ENCODE assay signal across 8 mouse cellular contexts in genomic region chr7:143154458-143154871, GRCm38 (mm10). TPM values are rescaled to one million over a fixed set of nuclear protein-coding genes. Genes with fewer than 3 reads are reported as not detected.
DNase-seq lines count a peak whose midpoint lies in the region; ATAC-seq lines count a peak whose summit lies in the region.

No protein-coding gene starts in this region.

- peak; percentile 56 for DNase-seq in thymus, postnatal 0 days (ENCODE audit: low spot score)
- no peak for DNase-seq in thymus, adult 18-20 months
- peak; percentile 73 for DNase-seq in heart, postnatal 4 days
- DNase-seq in mesoderm, embryonic 11.5 days (ENCODE audit: low read depth, low spot score): peak; percentile 67
- DNase-seq in frontal cortex, postnatal 36 days (ENCODE audit: low spot score in 2 of 2): no peak
- no peak for DNase-seq in c-Kit-positive CD71-positive TER-119-positive erythroid progenitor cells, embryonic 14.5 days (ENCODE audit: low spot score)
- DNase-seq in frontal cortex, postnatal 10 days (ENCODE audit: low spot score in 2 of 2): no peak

- H3K27me3 ChIP-seq in embryonic facial prominence, embryonic 12.5 days: no peaks in the 10 kb centered on the region

- no peak overlapping the region for H3K4me3 ChIP-seq in embryonic facial prominence, embryonic 12.5 days

- H3K9ac ChIP-seq in embryonic facial prominence, embryonic 12.5 days: peak overlapping the region; percentile 40; the same call in 1 of the 2 replicates

- peak overlapping the region; percentile 44 for H3K4me2 ChIP-seq in embryonic facial prominence, embryonic 12.5 days (replicated peaks)

- H3K4me1 ChIP-seq in embryonic facial prominence, embryonic 12.5 days: peaks cover 24% of the 10 kb centered on the region

- peak; percentile 67; the same call in 1 of the 2 replicates for ATAC-seq in embryonic facial prominence, embryonic 12.5 days (ENCODE audit: insufficient number of reproducible peaks, insufficient read depth, low FRiP score, low TSS enrichment)

- no peaks in the 10 kb centered on the region for H3K9me3 ChIP-seq in embryonic facial prominence, embryonic 12.5 days

- peak overlapping the region; percentile 90 for H3K27ac ChIP-seq in embryonic facial prominence, embryonic 12.5 days

- 14% methylated on average over 19 of the region's 19 CpGs for WGBS in embryonic facial prominence, embryonic 12.5 days

- H3K36me3 ChIP-seq in embryonic facial prominence, embryonic 12.5 days: no peaks in the 10 kb centered on the region

RNA-seq across cellular contexts. Expression of gene Kcnq1, which starts 48.3 kb away (rescaled TPM):
- polyA plus RNA-seq in thymus, postnatal 0 days (2015; fragmentation: Nextera tagmentation; extraction: Ambion mirVana): 0.29 and 1.0 TPM in 2 replicates
- 0.73 and 2.0 TPM in 2 replicates for polyA plus RNA-seq in embryonic facial prominence, embryonic 12.5 days (2016; fragmentation: Nextera tagmentation; extraction: Ambion mirVana)
- 10 to 100 TPM; 51.7 to 55.3 TPM for total RNA-seq in heart, postnatal 4 days (2021)

Comparison
In these comparisons a context has a peak if more than half of its experiments do, and no peak if none do; other contexts are left out.
1. DNase-seq: peak in thymus, postnatal 0 days (single experiment), heart, postnatal 4 days (single experiment) and mesoderm, embryonic 11.5 days (single experiment); none in thymus, adult 18-20 months (0 of 2), frontal cortex, postnatal 36 days (0 of 2), c-Kit-positive CD71-positive TER-119-positive erythroid progenitor cells, embryonic 14.5 days (single experiment) and frontal cortex, postnatal 10 days (0 of 2).